Mouse (Mus musculus): ENCODE data around the gene Kbtbd13.

DNA sequence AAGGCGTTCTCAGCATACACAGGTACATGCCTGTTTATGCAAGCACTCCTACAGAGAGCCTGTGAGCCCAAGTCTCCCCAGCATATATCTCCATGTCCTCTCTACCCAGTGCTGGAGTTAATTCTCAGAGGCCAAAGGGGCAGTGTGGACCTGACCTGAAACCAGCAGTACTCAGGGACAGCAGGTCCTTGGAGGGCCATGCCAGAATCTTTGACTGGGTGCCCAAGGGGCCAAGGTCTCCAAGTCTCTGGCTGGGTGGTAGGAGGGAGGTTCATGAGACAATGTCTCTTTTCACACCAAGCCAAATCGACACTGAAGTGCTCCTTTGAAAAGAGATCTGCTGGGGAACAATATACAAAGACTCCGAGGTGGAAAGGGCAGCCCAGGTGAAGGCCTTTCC is 16.4 kb upstream of the Kbtbd13 start:
- TF ChIP-seq CTCF (IDR thresholded peaks at IDR 0.05; ENCODE audit: low read depth, low read length) = no peak
- TF ChIP-seq EP300 (IDR thresholded peaks at IDR 0.05; ENCODE audit: insufficient read depth, low read depth, low read length) = no peak

All from ES-Bruce4 (cell line).